Mouse (Mus musculus) MEL (cell line): ENCODE measurements around the gene Brsk1. TPM values are rescaled to one million over a fixed set of nuclear protein-coding genes. Genes with fewer than 3 reads are reported as not detected.
A peak's percentile ranks its signal among the peaks of the same experiment; 100 is the strongest.

Source experiments
- DNase-seq: peaks from one replicate; pipeline ENCODE4 v3.0.0; 2011; ENCODE audit warnings: low read depth, low spot score
- H3K27ac ChIP-seq: 2 replicates; pipeline ENCODE4 v1.5.1; 2012; ENCODE audit warnings: low read depth, mild to moderate bottlenecking, control low read depth, low read length, moderate library complexity; ENCODE audit not compliant: control insufficient read depth
- H3K27me3 ChIP-seq, 2 experiments: fragments of 150-350 bp in 1 of 2; sonication (generic) in 1 of 2; 2 replicates each; pipeline ENCODE4 v1.6.1; 2012; ENCODE audit warnings: low read length in 2 of 2, mild to moderate bottlenecking in 2 of 2, improper control_type of control experiment in 1 of 2, moderate library complexity in 1 of 2; ENCODE audit not compliant: insufficient read depth in 2 of 2, control insufficient read depth in 1 of 2
- H3K36me3 ChIP-seq, 2 experiments: 2 replicates each; pipeline ENCODE4 v1.6.1; 2012 to 2014; ENCODE audit warnings: low read length in 2 of 2, improper control_type of control experiment in 1 of 2, inconsistent platforms in 1 of 2, mild to moderate bottlenecking in 1 of 2; ENCODE audit not compliant: insufficient read depth in 2 of 2, control insufficient read depth in 1 of 2
- H3K4me1 ChIP-seq, 2 experiments: fragments of 150-350 bp in 1 of 2; sonication (generic) in 1 of 2; 2 replicates each; pipeline ENCODE4 v1.6.1; 2012; ENCODE audit warnings: low read length in 2 of 2, improper control_type of control experiment in 1 of 2, mild to moderate bottlenecking in 1 of 2; ENCODE audit not compliant: insufficient read depth in 2 of 2, control insufficient read depth in 1 of 2
- H3K4me3 ChIP-seq, 2 experiments: fragments of 150-350 bp in 1 of 2; sonication (generic) in 1 of 2; 2 replicates each; pipeline ENCODE4 v1.5.1; 2012; ENCODE audit warnings: low read depth in 2 of 2, low read length in 2 of 2, mild to moderate bottlenecking in 2 of 2, moderate library complexity in 2 of 2, control low read depth in 1 of 2, improper control_type of control experiment in 1 of 2; ENCODE audit not compliant: control insufficient read depth in 1 of 2, insufficient read depth in 1 of 2
- H3K79me2 ChIP-seq: 2 replicates; pipeline ENCODE4 v1.6.1; 2012; ENCODE audit warnings: mild to moderate bottlenecking, low read length, moderate library complexity; ENCODE audit not compliant: control insufficient read depth, poor library complexity, insufficient read depth
- H3K9ac ChIP-seq: 2 replicates; pipeline ENCODE4 v1.6.1; 2012; ENCODE audit warnings: low read depth, mild to moderate bottlenecking, control low read depth, low read length, moderate library complexity; ENCODE audit not compliant: control insufficient read depth, poor library complexity, severe bottlenecking
- H3K9me3 ChIP-seq: fragments of 150-350 bp; sonication (generic); replicated peaks from 2 replicates; pipeline ENCODE4 v1.6.1; 2012; ENCODE audit warnings: mild to moderate bottlenecking, low read length, improper control_type of control experiment, moderate library complexity; ENCODE audit not compliant: insufficient read depth
- CHD1 ChIP-seq: IDR thresholded peaks from 2 replicates; pipeline ENCODE4 v1.6.1; 2012; ENCODE audit warnings: low read depth, mild to moderate bottlenecking, inconsistent platforms, low read length, improper control_type of control experiment
- E2F4 ChIP-seq: IDR thresholded peaks from 2 replicates; pipeline ENCODE4 v1.6.1; 2011; ENCODE audit warnings: low read depth, low read length, improper control_type of control experiment, borderline replicate concordance
- ELF1 ChIP-seq: IDR thresholded peaks from 2 replicates; pipeline ENCODE4 v1.6.1; 2014; ENCODE audit warnings: low read depth, mild to moderate bottlenecking, inconsistent platforms, low read length, improper control_type of control experiment, moderate library complexity
- EP300 ChIP-seq, 2 experiments: IDR thresholded peaks; 2 replicates each; pipeline ENCODE4 v1.6.1; 2011; ENCODE audit warnings: improper control_type of control experiment in 2 of 2, low read length in 2 of 2, low read depth in 1 of 2, mild to moderate bottlenecking in 1 of 2
- ETS1 ChIP-seq: IDR thresholded peaks from 2 replicates; pipeline ENCODE4 v1.6.1; 2012; ENCODE audit warnings: low read depth, mild to moderate bottlenecking, inconsistent platforms, low read length, improper control_type of control experiment, moderate library complexity
- GABPA ChIP-seq: IDR thresholded peaks from 2 replicates; pipeline ENCODE4 v1.6.1; 2012; ENCODE audit warnings: low read depth, mild to moderate bottlenecking, inconsistent platforms, low read length, improper control_type of control experiment, moderate library complexity
- GATA1 ChIP-seq: IDR thresholded peaks from 2 replicates; pipeline ENCODE4 v1.6.1; 2011; ENCODE audit warnings: low read depth, low read length, improper control_type of control experiment
- HCFC1 ChIP-seq: IDR thresholded peaks from 2 replicates; pipeline ENCODE4 v1.6.1; 2012; ENCODE audit warnings: low read depth, mild to moderate bottlenecking, inconsistent platforms, low read length, improper control_type of control experiment, moderate library complexity
- KAT2A ChIP-seq: conservative IDR thresholded peaks from 2 replicates; pipeline ENCODE4 v1.6.1; 2012; ENCODE audit warnings: low read depth, low read length, improper control_type of control experiment, inconsistent platforms
- MAFK ChIP-seq: IDR thresholded peaks from 2 replicates; pipeline ENCODE4 v1.6.1; 2011; ENCODE audit warnings: low read depth, mild to moderate bottlenecking, low read length, improper control_type of control experiment, borderline replicate concordance
- MAZ ChIP-seq: IDR thresholded peaks from 2 replicates; pipeline ENCODE4 v1.6.1; 2012; ENCODE audit warnings: low read depth, mild to moderate bottlenecking, inconsistent platforms, low read length, improper control_type of control experiment
- MEF2A ChIP-seq: IDR thresholded peaks from 2 replicates; pipeline ENCODE4 v1.6.1; 2014; ENCODE audit warnings: low read depth, mild to moderate bottlenecking, inconsistent platforms, low read length, improper control_type of control experiment; ENCODE audit not compliant: poor library complexity, insufficient replicate concordance, severe bottlenecking; ENCODE audit errors: extremely low read depth
- MXI1 ChIP-seq: IDR thresholded peaks from 2 replicates; pipeline ENCODE4 v1.6.1; 2011; ENCODE audit warnings: mild to moderate bottlenecking, low read depth, low read length, improper control_type of control experiment
- MYB ChIP-seq: IDR thresholded peaks from 2 replicates; pipeline ENCODE4 v1.6.1; 2011; ENCODE audit warnings: mild to moderate bottlenecking, low read depth, low read length, improper control_type of control experiment
- MYC ChIP-seq: IDR thresholded peaks from 2 replicates; pipeline ENCODE4 v1.6.1; 2011; ENCODE audit warnings: low read depth, mild to moderate bottlenecking, low read length, improper control_type of control experiment, moderate library complexity
- POLR2A ChIP-seq, 2 experiments: IDR thresholded peaks; 2 replicates each; pipeline ENCODE4 v1.6.1; 2011 to 2012; ENCODE audit warnings: low read length in 2 of 2, mild to moderate bottlenecking in 2 of 2, control low read depth in 1 of 2, improper control_type of control experiment in 1 of 2, low read depth in 1 of 2, moderate library complexity in 1 of 2; ENCODE audit not compliant: control insufficient read depth in 1 of 2, insufficient read depth in 1 of 2, poor library complexity in 1 of 2
- POLR2AphosphoS2 ChIP-seq: IDR thresholded peaks from 2 replicates; pipeline ENCODE4 v1.6.1; 2011; ENCODE audit warnings: low read length, improper control_type of control experiment
- RCOR1 ChIP-seq: IDR thresholded peaks from 2 replicates; pipeline ENCODE4 v1.6.1; 2012; ENCODE audit warnings: low read depth, mild to moderate bottlenecking, inconsistent platforms, low read length, improper control_type of control experiment
- TBP ChIP-seq: IDR thresholded peaks from 2 replicates; pipeline ENCODE4 v1.8.0; 2011; ENCODE audit warnings: low read depth, low read length, improper control_type of control experiment
- TCF12 ChIP-seq: IDR thresholded peaks from 2 replicates; pipeline ENCODE4 v1.6.1; 2014; ENCODE audit warnings: low read depth, mild to moderate bottlenecking, inconsistent platforms, low read length, improper control_type of control experiment, moderate library complexity
- USF2 ChIP-seq, 2 experiments: IDR thresholded peaks; 2 replicates each; pipeline ENCODE4 v1.6.1; 2011 to 2012; ENCODE audit warnings: improper control_type of control experiment in 2 of 2, low read length in 2 of 2, borderline replicate concordance in 1 of 2, inconsistent platforms in 1 of 2, low read depth in 1 of 2, mild to moderate bottlenecking in 1 of 2; ENCODE audit not compliant: insufficient read depth in 1 of 2
- ZC3H11A ChIP-seq: IDR thresholded peaks from 2 replicates; pipeline ENCODE4 v1.6.1; 2012; ENCODE audit warnings: low read depth, mild to moderate bottlenecking, inconsistent platforms, low read length, improper control_type of control experiment
- ZKSCAN1 ChIP-seq: IDR thresholded peaks from 2 replicates; pipeline ENCODE4 v1.6.1; 2012; ENCODE audit warnings: low read depth, mild to moderate bottlenecking, inconsistent platforms, low read length, improper control_type of control experiment, moderate library complexity
- ZMIZ1 ChIP-seq: IDR thresholded peaks from 2 replicates; pipeline ENCODE4 v1.6.1; 2012; ENCODE audit warnings: low read depth, mild to moderate bottlenecking, inconsistent platforms, low read length, improper control_type of control experiment, moderate library complexity
- ZNF384 ChIP-seq: IDR thresholded peaks from 2 replicates; pipeline ENCODE4 v1.6.1; 2012; ENCODE audit warnings: low read depth, mild to moderate bottlenecking, inconsistent platforms, low read length, improper control_type of control experiment
- polyA plus RNA-seq, 2 experiments: library from polyadenylated mRNA; stranded (reverse) in 1 of 2; unstranded in 1 of 2; fragments of >175 nt in 1 of 2; fragments of >200 nt in 1 of 2; gene quantifications; 2 replicates each; pipeline versions ENCODE4 v1.2.1 to v1.2.4; 2012; ENCODE audit warnings: low replicate concordance in 2 of 2, low read depth in 1 of 2; ENCODE audit not compliant: insufficient read length in 2 of 2, insufficient read depth in 1 of 2, missing spikeins in 1 of 2
- total RNA-seq: library from RNA; depleted of rRNA; stranded (reverse); fragments of 300-350 nt; gene quantifications from 2 replicates; pipeline ENCODE4 v1.2.3, GENCODE M21; 2012

The Brsk1 gene
- total and polyA plus RNA-seq, 3 experiments, result 0.06 TPM; not detected in 2

DNA sequence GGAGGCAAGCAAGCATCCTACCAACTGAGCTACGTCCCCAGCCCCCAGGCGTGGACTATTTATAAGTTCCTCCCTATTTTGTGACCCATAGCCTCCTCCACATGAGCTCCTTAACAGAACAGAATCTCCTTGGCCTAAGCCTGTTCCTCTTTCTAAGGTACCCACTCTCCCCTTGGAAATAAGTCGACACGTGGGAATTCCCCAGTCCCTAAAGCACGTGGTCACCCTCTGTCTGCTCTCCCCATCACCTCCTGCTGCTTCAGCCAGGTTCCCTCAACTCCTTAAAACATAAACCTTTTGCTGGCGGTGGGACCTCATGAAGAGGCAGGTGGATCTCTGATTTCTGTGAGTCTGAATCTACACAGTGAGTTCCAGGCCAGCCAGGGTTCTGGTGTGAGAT is 26.6 kb downstream of the Brsk1 start:
- DNase-seq, result no peak
- Histone ChIP-seq H3K9me3 (no peaks in the 10 kb centered on the region), H3K4me1 (0 out of 4 replicates have a peak, but pooled peaks cover 0 to 2% of the 10 kb centered on the region in 2 experiments), H3K27me3 (no peaks in the 10 kb centered on the region), H3K27ac (no peak overlapping the region), H3K36me3 (no peaks in the 10 kb centered on the region), H3K4me3 (no peak overlapping the region), H3K79me2 (no peaks in the 10 kb centered on the region), H3K9ac (no peak overlapping the region)
- TF ChIP-seq POLR2AphosphoS2 (no peak), ZKSCAN1 (no peak), ZC3H11A (no peak), ZMIZ1 (no peak), ZNF384 (no peak), MYB (no peak), POLR2A (IDR thresholded peaks at IDR 0.05; ENCODE audit: control insufficient read depth in 1 of 2, insufficient read depth in 1 of 2, low read depth in 1 of 2, low read length in 2 of 2, poor library complexity in 1 of 2) (no peak), MAFK (no peak), MAZ (no peak)

DNA sequence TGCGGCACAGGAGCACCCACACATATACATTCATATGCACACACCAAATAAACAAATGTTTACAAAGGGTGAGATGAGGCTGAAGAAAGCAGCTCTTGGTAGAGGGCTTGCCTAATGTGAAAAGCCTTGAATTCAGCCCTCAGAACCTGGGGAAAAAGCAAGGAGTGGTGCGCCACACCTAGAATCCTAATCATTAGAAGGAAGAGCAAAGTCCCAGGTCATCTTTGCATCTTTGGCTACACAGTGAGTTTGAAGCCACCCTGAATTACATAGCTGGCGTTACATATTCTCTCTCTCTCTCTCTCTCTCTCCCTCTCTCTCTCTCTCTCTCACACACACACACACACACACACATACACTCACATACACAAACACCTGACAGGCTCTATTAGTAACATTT is 28.9 kb downstream of the Brsk1 start:
- Histone ChIP-seq H3K4me3 (no peak overlapping the region), H3K9me3 (no peaks in the 10 kb centered on the region), H3K27me3 (no peaks in the 10 kb centered on the region), H3K79me2 (no peaks in the 10 kb centered on the region), H3K9ac (no peak overlapping the region), H3K4me1 (peaks cover 0 to 4% of the 10 kb centered on the region in 2 experiments; a peak in 1 of 4 replicates), H3K27ac (no peak overlapping the region), H3K36me3 (peaks cover 0 to 2% of the 10 kb centered on the region in 2 experiments; a peak in 1 of 4 replicates)
- no peak for DNase-seq
- TF ChIP-seq TCF12, result no peak
- TF ChIP-seq E2F4, result no peak

DNA sequence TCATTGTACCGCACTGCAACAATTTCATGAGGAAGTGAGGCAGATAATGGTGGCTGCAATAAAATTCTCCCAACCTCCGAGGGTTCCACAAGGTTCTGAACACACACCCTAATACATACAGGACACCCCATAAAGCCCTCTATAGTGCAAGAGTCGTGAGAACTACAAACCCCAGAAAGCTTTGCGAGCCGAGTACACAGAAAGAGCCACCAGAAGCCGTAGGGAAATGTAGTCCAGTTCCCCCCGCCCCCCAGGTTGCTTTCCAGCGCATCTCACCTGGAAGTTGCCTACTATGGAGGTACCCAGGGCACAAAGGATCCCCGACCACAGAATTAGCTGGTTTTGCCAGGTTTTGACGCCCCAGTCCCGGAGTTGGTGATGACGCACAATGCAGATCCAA is 33.1 kb downstream of the Brsk1 start:
- TF ChIP-seq EP300 (IDR thresholded peaks at IDR 0.05; ENCODE audit: low read depth in 1 of 2, low read length in 2 of 2) (no peak), MYC (no peak), E2F4 (no peak), MEF2A (no peak), ZMIZ1 (no peak), MAFK (no peak), ELF1 (0 out of 2 replicates have a peak, but pooled peaks have one; percentile 29), TCF12 (no peak), TBP (0 out of 2 replicates have a peak, but pooled peaks have one; percentile 28), CHD1 (no peak), GATA1 (no peak), POLR2A (IDR thresholded peaks at IDR 0.05; ENCODE audit: control insufficient read depth in 1 of 2, insufficient read depth in 1 of 2, low read depth in 1 of 2, low read length in 2 of 2, poor library complexity in 1 of 2) (no peak), ETS1 (no peak), GABPA (no peak), KAT2A (peak; percentile 86; the same call in 1 of the 2 replicates), MXI1 (no peak), RCOR1 (no peak), USF2 (IDR thresholded peaks at IDR 0.05; ENCODE audit: borderline replicate concordance in 1 of 2, insufficient read depth in 1 of 2, low read depth in 1 of 2, low read length in 2 of 2) (no peak), HCFC1 (peak; percentile 100)
- TF ChIP-seq, all 39 proteins: peak for 4
- no peaks in the 10 kb centered on the region for H3K9me3 ChIP-seq
- peak; percentile 72 for DNase-seq
- H3K9ac ChIP-seq, result peak overlapping the region; percentile 19
- peaks cover 0 to 18% of the 10 kb centered on the region in 2 experiments; a peak in 3 of 4 replicates for H3K4me1 ChIP-seq
- no peak overlapping the region for H3K27ac ChIP-seq
- H3K79me2 ChIP-seq, result no peaks in the 10 kb centered on the region
- peak overlapping the region; percentile 53 for H3K4me3 ChIP-seq
- peaks cover 0 to 7% of the 10 kb centered on the region in 2 experiments; a peak in 2 of 4 replicates for H3K36me3 ChIP-seq
- H3K27me3 ChIP-seq, result no peaks in the 10 kb centered on the region
